Mouse (Mus musculus) kidney, postnatal 10 days (tissue): Measurements from ENCODE around the gene Rpl9.

Experiments used
- DNase-seq: peaks from one replicate; pipeline ENCODE4 v3.0.0; 2021; ENCODE audit warnings: mixed read lengths

Gene Rpl9

DNA sequence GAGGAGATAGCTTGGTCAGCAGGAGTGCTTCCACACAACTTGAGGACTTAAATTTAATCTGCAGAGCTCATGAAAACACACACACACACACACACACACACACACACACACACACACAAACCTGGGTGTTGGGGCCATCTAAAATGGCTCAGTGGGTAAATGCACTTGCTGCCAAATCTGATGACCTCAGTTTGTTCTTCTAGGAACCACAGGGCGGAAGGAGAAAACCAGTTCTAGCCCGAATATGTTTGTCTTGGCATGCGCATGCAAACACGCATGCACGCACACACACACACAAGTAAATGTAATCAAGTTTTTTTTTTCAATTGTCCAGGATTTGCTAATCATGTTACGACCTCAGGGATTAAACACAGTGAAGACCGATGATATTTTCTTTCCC lies 19.7 kb downstream of the Rpl9 start:
- DNase-seq, result no peak

DNA sequence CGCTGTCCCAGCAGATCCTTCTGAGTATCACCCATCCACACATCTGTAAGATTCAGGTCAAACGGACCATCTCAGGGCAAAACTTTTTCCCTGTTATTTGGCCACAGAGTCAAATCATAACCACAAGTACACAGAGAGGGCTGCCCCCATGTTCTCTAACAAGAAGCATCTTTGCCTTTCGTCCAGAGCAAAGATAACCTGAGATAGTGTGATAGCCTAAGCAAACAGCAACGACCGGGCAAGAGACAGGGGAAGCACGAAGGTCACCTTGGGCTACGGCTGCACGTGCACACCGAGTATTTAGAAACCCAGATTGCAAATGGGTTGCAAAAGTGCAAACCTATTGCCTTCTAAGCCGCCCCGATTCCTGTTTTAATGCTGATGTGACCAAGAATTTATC lies 23.4 kb downstream of the Rpl9 start:
- no peak for DNase-seq

DNA sequence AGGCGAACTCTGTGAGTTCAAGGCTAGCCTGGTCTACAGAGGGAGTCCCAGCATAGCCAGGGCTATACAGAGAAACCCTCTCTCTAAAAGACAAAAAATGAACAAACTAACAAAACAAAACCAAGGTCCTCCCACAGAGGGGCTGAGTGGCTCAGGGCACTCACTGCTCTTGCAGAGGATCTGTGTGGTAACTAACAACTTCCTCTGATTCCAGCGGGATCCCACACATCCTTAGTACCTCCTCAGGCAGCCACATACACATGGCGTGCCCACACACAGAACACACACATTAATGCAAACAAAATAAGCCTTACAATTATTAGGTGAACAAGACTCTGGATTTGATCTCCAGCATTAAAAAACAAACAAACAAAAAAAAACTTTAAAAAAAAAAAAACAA lies 33.5 kb downstream of the Rpl9 start:
- no peak for DNase-seq

DNA sequence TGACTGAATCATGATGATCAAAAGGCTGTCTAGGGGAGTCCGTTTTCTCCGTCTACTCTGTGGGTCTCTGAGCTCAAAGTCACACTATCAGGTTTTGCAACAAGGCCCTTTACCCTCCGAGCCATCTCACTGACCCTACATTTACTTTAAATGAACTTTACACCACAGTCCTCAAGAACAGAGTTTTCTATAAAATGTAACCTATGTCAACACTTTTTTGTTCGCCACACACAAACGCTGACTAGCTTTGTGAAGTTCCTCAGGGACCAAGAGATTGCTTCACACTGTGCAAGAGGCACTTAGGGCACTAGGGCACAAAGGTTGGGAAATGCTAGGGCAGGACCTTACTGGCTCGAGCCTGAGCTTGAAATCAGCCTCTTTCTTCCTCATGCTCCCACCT lies 34.4 kb downstream of the Rpl9 start:
- no peak for DNase-seq

DNA sequence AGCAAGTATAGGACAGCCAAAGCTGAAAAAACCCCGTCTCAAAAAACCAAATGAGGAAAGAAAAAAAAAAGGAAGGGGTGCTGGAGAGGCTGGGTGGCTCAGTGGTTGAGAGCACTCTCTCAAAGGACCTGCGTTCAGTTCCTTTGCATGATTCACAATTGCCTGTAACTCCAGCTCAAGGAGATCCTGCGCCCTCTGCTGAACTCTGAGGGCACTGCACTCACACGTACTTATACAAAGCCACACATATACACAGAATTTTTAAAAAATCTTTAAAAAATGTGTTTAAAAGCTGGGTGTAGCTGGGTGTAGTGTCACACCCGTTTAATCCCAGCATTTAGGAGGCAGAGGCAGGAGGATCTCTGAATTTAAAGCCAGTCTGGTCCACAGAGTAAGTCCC lies 36.3 kb downstream of the Rpl9 start:
- DNase-seq, result no peak

DNA sequence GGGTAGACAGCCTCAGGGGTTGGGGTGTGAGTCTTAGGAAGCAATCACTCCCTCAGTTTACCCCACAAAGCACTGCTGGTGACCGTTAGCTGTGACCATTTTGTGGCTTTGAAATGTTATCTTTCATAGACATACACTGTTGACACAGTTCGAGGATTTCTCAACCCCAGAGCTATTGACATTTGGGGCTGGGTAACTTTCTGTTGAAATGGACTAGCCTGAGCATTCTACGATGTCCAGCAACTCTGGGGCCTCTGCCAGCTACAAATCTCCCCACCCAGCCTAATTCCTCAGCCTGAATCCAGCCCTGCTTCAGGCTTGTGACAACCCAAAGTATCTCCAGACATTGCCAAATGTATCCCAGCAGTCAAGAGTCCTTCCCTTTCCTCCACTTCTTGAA lies 37.1 kb downstream of the Rpl9 start:
- DNase-seq, result no peak

DNA sequence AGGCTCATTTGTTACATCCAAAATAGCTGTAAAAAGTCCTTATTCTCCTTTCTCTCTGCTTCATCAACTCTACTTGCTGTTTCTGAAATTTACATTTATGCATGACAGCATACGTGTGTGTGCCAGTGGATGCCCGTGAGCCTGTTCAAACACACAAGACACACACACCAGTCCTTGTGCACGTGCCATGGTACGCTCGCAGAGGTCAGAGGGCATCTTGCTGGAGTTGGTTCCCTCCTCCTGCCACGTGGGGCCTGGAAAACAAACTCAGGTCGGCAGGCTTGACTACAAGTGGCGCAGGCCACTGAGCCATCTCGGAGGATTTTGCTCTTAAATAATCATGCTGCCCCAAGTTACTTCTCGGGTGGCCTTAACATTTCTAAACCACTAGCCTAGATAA lies 40.7 kb downstream of the Rpl9 start:
- no peak for DNase-seq

DNA sequence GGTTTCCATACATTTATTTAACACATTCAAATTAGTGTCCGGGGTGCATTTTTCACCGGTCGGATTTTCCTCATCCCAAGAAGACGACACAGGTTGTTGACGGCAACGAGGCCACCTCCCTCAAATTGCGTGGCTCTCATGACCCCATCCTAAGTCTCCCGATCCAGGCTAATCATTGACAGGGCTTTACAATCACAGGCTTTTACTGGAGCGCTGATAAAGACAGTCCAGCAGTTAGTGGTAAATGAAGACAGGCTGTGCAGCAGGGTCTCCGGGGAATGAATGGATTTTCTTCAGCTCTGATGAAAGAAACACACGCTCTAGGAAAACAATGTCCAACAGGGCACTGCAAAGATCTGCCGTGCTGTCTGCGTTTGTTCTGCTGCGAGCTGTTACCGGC lies 43.1 kb downstream of the Rpl9 start, which contains the start of gene Klb:
TSS of gene Klb (plus strand) at position 147 of the 400 bp plus-strand sequence.
- DNase-seq, result no peak

DNA sequence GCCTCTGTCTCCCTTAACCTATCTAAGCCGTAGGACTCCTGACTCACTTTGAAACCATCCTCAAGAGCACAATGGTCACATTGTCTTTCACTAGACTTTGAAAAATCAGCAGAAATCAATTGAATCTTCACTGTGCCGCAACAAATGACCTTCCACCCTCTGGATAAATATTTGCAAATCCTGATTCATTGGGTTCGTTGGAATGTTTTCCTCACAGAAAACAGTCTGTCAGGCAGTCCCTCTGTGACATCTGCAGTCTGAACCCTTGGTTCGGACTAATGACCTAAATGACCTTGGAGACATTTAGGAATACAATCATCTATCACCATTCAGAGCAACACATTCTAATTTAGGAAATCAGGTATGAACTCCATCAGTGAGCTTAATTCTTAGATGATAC lies 51.1 kb downstream of the Rpl9 start:
- DNase-seq, result no peak

DNA sequence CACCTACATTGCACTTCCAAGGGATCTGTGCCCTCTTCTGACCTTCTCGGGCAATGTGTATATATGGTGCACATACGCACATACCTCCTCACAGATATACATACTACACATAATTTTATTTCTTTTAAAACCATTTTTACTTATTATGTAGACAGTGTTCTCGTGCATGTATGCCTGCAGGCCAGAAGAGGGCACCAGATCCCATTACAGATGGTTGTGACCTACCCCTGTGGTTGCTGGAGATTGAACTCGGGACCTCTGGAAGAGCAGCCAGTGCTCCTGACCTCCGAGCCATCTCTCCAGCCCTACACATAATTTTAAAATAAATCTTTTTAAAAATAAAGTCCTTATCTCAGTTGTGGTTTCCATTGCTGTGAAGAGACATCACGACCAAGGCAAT lies 52.9 kb downstream of the Rpl9 start:
- DNase-seq, result no peak
